Mouse (Mus musculus) gastrocnemius, postnatal 14 days (tissue): ENCODE measurements around the gene Unkl. TPM values are rescaled to one million over a fixed set of nuclear protein-coding genes. Genes with fewer than 3 reads are reported as not detected.
A peak's percentile ranks its signal among the peaks of the same experiment; 100 is the strongest.
"Not testable (repeated sequence)": the region's sequence is repeated elsewhere in the genome, so short reads cannot be mapped to it uniquely, and the experiment has no call there.

Experiments used
- DNase-seq: peaks from one replicate; pipeline ENCODE4 v3.0.0; 2021; ENCODE audit warnings: mixed read lengths
- intact Hi-C: fragments of 180-260 bp; cut with DNase I; formaldehyde crosslinking; loops from one replicate; pipeline ENCODE4 v1.15.1; 2025; ENCODE audit warnings: low total_unique reads
- total RNA-seq, 2 experiments: library from RNA; stranded (reverse); gene quantifications; 2 replicates each; pipeline ENCODE4 v1.2.3; 2021

Gene Unkl
- total RNA-seq, 2 experiments from 2014 or later = 4.6 to 4.8 TPM

DNA sequence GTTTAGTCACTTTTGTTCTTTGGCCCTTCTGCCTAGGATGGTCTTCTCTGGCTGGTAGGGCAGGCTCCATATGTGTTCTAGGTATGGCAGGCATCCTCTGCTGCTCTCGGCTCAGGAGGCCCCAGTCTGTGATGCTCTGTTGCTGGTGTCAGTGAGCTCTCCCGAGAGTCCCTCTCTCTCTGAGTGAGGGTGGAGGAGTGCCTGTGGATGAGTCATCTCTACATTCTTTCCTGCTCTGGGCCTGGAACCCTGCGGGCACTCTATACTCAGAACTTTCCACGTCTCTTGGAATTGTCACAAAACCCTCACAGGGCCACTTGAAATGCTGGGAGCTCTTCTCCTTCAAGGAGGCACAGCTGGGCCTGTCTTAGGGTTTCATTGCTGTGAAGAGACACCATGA is 23.5 kb downstream of the Unkl start:
- intact Hi-C loops = no loop called here
- DNase-seq = no peak

DNA sequence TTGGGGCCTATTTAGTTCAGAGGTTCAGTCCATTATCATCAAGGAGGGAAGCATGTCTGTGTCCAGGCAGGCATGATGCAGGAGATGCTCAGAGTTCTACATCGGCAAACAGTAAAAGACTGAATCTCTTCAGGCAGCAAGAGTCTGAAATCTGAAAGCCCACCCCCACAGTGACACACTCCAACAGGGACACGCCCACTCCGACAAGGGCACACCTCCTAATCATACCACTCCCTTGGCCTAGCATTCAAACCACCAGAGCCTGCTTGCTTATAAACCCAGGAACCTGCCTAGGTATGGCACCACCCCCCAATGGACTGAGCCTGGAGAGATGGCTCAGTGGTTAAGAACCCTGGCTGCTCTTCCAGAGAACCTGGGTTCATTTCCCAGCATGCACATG is 27.2 kb downstream of the Unkl start:
- intact Hi-C loops = no loop called here
- no peak for DNase-seq

DNA sequence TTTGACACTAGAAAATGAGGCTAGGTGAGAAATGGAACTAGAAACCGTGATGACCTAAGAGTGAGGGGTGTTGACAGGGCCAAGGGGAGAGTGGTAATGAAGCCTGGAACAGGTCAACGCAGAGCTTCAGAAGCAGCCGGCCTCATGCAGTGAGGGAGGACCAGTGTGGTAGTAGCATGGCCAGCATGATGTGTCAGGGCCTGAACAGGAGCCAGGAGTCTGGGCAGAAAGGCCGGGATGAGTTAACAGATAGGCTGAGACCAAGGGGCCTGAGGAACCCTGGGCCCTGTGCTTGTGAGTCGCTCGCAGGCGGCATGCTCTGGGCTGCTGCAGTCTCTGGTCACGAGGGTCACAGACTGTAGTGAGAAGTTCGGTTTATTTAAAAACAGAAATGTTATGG is 30.8 kb downstream of the Unkl start:
- DNase-seq = no peak
- intact Hi-C loops = no loop called here

DNA sequence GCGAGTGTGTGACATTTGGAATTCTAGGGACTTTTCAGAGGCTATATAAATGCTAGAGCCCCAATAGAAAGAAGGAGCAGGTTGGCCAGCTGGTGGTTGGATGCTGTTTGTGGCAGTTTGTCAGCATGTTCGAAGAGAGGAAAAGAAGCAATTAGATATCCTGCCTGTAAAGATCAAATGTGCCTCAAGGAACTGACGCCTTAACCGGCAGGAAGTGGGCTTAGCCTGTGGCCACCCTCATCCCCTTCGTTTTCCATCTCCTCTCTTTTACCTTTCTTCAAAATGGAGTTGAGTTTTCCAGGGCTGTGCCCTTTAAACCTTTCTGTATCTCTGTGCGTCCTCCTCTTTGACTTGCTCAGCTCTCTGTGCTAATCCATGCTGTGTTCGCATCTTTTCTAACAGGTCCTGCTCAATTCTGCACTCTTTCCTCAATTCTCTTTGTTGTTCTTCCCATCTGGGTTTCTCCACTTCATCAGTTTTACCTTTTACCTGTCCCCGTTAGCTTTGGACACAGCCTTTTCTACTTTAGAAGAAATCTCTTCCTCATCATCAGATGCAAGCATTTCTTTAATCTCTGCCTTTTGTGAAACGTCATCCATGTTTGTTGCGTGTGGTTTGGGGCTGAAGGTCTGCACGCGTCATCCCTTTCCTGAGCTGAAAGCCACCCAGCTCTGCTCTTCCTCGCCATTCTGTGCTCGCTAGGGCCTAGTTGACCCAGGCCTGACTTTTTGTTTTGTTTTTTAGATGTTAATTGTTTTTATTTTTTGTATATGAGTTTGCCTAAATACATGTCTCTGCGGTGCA is 31.5 kb downstream of the Unkl start:
- DNase-seq = no peak
- intact Hi-C loops = no loop called here

DNA sequence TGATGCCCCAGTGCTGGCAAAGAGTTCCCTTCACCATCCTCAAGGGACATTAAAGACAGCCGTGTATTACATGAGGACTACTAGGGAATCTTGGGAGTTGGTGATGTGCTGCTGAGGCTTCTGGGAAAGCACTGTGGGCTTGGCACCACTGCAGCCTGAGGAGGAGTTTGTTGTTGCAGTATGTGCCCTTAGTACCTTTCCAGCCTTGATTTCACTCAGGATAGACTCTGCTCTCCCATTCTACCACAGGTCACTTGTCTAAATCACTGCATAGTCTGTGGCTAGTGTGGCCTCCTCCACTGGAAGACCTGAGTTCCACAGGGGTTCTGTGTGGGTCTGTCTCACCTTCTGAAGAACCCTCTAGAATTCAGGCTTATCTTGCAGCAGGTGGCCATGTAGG is 32.5 kb downstream of the Unkl start:
- intact Hi-C loops = no loop called here
- DNase-seq = no peak

DNA sequence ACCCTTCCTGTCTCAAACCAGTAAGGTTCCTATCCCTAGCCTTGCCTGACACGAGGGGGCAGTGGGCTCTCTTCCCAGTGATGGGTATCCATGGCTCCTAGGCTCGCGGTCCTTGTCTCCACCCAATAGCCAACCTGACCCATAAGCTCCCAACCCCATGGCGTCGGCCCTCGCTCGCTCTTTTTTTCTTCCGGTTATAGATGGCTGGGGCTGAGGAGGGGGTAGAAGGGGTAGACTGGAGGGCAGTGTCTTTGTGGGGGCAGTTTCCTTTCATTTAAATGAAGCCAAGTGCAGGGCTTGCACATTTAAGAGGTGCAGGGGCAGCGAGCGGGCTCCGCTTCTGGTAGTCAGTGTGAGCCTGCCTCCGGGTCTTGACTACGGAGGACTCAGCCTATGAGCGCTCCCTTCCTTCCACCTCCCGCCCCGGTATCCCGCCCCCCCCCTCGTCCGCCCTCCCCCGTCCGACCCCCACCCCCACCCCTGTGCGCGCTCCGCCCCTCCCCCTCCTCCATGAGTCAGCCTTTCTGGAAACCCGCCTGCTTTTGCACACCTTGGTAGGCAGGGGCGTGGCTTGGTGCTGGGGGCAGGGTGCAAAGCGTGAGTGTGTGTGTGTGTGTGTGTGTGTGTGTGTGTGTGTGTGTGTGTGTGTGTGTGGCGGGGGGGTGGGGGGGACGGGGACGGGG is 33.8 kb downstream of the Unkl start:
- intact Hi-C loops = no loop called here
- no peak for DNase-seq

DNA sequence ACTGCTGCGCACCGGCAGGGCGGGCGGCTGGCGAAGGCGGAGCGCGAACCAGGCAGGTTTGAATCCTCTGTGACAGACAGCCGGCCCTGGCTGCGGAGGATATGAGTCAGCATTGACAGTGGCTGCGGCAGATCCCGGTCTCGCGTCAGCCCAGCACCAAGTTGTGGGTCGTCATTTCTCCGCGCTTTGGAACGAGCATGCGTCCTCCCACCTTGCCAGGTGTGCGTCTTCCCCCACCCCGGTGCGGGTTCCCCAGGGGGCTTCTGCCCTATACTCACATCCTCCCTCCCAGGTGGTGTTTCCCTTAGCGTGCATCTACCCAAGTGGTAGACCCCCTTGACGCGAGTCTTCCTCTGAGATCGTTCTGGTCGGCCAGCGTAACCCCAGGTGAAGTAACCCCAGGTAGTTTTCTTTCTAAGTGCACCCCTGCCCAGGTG is 34.3 kb downstream of the Unkl start:
- intact Hi-C loops, DNase-seq: not testable (repeated sequence)

DNA sequence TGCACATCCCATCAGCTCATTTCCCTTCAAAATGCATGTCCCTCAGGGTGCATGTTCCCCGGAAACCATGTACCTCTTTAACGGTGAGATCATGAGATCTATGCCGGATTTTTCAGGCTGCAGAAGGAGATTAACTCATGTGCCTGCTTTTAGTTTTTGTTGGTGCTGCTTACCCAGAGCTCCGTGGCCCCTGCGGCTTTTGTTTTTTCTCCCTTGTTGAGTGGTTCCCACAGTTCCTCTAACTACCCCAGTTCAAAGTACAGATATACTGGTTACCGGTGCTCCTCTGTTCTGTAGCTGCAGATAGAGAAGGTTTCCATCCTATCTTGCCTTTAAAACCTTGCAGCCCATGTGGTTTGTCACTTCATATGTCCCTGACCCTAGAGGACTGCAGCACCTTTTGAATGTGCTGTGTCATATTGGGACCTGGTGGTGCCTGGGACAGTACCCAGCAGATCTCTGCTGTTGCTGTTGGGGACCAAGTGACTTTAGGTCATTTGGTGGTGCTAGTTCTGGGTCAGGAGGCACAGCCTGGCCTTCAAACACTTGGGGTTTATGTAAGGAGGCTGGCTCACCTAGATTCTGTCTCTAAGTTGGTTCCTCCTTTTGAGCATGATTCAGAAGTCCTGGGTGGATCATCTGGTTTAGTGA is 34.9 kb downstream of the Unkl start:
- intact Hi-C loops = no loop called here
- no peak for DNase-seq

DNA sequence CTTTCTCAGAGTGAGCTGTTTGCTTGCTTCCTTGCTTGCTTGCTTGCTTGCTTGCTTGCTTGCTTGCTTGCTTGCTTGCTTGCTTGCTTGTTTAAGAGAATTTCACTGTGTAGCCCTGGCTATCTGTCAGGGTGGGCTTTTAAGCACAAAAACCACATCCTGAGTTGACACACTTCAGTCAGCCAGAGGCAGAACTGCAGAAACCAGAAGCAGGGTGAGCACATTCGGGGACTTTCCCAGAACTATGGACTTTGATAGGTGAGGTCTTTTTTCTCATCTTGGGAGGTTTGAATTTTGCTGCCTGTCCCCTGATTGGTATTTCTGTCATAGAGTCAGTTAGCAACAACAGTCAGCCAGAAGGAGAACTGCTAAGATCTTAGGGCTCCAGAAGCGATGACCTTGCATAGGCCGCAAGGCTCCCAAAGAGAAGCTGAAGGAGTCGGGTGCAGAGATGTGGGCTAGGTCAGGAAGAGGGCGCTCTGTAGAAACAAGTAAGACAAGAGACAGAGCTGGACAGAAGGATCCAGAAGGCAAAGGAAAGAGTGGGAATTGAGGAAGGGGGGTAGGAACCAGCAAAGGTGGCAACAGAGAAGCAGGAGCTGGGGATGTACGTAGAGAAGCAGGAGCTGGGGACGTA is 36.5 kb downstream of the Unkl start:
- intact Hi-C loops = no loop called here
- no peak for DNase-seq

DNA sequence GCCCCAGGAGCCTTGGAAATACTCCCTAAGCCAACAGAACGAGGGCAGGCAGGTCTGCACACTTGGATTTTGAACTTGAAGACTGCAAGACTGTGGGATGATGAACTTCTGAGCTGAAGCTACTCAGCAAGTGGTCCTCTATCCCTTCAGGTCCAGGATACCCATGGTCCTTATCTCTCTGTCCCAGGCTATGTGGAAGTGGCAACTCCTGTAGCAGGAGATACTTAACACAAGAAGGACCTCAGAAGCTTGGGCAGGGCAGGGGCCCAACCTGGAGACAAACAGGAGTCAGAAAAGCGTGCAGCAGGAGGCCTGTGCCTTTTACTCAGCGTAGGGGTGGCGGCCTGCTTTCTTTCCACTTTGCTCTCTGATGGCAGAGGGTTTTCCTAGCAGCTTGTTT is 37.5 kb downstream of the Unkl start:
- intact Hi-C loops = no loop called here
- no peak for DNase-seq

DNA sequence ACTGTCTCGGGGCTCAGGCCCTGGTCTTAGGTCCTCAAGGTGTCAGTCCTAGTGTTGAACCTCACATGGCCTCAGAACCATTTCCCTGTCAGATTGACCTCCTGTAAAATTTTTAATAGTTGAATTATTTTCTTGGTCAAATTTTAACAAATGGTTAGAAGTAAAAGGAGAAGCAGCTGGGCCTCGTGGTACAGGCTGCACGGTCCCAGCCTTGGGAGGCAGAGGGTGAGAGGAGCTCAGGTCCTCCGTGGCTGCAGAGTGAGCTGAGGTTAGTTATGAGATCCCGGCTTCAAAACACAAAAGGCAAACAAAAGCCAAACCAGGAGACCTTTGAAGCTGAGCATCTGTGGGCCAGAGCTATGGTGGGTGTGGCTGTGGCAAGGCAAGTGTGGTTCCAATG is 39.8 kb downstream of the Unkl start:
- no peak for DNase-seq
- intact Hi-C loops = no loop called here

DNA sequence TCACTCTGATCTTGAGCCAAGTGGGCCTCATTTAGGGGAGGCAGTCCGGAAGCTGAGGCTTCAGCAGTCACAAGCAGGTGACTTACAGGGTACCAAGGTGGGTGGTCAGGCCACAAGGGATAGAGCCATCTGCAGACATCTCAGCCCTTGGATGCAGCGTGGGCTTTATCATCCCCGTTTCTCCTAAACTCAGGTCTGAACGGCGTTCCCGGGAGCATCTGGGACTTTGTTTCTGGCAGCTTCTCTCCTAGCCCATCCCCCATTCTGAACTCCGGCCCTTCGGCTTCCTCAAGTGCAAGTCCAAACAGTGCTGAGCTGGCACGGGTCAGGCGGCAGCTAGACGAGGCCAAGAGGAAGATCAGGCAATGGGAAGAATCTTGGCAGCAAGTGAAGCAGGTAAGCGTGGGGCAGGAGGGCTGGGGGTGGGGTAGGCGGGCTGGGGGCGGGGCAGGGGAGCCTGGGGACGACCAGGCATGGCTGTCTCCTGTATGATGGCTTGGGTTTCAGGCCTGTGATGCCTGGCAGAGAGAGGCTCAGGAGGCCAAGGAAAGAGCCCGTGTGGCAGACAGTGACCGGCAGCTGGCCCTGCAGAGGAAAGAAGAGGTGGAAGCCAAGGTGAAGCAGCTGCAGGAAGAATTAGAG is 41.9 kb downstream of the Unkl start:
- intact Hi-C loops, DNase-seq: not testable (repeated sequence)

DNA sequence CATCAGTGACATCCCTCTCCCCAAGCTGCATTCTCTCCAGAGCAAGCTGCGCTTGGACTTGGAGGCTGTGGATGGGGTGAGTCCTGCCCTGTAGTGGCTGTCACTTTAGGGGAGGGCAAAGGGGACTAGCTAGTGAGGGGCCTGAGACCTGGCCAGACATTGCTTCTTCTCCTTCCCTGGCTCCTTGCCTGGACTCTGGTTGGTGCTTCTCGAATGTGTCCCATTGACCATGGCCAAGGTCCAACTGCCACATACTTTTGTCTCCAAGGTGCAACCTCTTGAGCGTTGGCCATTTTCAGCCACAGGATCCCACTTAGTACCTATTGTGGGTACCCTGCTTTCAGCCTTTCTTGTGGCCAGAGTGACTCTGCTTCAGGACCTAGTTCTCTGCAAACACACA is 42.5 kb downstream of the Unkl start:
- intact Hi-C loops = no loop called here
- DNase-seq = no peak

DNA sequence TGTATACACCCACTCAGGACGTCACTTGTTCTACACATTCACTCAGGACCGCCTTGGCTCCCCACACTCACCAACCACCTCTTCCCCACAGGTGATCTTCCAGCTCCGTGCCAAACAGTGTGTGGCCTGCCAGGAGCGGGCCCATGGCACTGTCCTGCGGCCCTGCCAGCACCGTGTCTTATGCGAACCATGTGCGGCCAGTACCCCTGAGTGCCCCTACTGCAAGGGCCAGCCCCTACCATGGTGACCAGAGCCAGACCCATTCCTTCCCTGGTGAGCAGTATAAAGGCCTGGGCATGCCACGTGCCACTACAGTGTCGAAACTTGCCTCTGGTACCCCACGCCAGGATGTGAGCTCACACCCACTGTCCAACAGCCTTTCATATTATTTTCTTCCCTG is 43.4 kb downstream of the Unkl start:
- DNase-seq, intact Hi-C loops: not testable (repeated sequence)

DNA sequence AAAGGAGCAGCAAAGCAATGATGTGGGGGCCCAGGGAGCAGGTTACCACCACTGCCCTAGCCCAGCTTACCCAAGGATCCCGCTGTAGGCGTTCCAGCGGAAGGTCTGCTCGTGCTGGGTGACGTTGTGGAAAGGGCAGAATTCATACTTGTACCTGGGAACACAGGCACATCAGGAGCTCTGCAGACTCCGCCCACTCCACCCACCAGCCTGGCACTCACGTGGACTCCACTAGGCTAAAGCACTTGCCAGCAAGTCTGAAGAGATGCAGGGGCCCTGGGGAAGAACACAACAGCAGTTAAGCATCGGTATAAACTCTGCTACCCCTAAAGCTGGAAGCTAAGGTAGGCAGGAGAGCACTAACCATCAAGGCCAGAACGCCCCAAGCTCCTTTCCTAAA is 47.4 kb downstream of the Unkl start:
- DNase-seq = no peak
- intact Hi-C loops = no loop called here

DNA sequence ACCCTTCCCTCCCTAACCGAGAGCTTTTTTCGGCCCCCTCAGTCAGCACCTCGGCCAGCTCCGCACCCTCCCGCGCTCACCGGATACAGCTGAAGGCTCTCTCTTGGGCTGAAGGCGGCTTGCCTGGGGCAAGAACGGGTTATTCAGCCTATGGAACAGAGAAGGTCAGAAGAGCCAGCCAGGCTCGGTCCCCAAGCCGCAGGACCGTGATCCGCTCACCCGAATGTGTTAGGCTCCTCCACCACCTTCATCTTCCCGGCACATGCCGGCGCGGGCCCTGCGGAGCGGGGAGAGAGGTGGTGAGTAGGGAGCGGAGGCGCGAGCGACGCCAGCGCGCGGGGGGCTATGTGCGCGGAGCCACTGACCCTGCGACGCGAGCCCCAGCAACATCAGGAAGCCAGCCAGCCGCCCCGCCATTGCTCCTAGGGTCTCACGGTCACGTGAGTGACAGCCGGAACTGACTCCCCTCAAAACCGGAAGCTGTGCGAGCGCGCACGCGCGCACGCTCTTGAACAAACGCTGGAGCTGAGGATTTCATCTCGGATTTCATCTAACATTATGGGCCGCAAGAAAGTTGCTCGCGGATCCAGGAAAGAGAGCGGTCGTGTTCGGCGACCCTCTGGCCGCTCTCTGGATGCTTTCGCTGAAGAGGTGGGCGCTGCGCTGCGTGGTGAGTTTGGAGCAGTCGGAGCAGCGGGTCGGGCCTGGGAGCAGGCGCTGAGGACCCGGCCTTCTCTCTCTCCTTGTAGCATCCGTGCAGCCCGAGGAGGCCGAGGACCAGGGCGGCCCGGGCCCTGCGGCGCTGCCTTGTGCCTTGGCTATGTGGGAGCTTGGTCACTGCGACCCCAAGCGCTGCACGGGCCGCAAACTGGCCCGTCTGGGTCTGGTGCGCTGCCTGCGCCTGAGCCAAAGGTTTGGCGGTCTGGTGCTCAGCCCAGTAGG is 51.8 kb downstream of the Unkl start, which contains the start of the genes Gnptg and Tsr3:
Gnptg (minus strand) TSS at position 430 of the 942 bp plus-strand sequence.
Tsr3 (plus strand) TSS at position 476 of the 942 bp plus-strand sequence.
- intact Hi-C loops = no loop called here
- peak; percentile 87 for DNase-seq

DNA sequence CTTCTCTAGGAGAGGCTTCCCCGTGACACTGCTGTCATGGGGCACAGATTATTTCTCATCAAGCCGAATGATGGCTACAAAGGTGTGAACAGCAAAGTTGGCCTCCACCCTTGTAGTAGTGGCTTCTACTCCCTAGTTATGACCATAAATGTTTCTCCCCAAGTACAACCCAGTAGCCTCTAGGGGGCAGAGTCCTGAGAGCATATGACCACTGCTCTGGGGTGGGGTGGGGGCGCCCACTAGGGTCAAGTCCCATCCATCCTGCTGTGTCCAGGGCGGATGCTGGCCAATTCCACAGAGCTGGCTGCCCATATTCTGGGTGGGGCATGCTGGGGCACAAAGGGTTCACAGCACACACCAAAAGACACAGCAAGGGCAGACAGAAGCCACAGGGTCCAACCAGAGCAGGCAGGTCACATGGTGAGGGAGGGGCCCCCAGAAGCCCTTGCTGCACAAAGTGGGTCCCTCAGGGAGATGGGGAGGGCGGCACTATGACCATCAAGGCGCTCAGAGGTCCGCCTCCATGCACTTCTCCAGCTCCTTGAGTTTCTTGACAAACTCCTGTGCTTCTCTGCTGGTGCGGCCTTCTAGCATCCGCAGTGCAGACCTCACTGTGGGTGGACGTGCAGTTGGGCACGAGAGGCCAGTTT is 55.1 kb downstream of the Unkl start:
- intact Hi-C loops = no loop called here

DNA sequence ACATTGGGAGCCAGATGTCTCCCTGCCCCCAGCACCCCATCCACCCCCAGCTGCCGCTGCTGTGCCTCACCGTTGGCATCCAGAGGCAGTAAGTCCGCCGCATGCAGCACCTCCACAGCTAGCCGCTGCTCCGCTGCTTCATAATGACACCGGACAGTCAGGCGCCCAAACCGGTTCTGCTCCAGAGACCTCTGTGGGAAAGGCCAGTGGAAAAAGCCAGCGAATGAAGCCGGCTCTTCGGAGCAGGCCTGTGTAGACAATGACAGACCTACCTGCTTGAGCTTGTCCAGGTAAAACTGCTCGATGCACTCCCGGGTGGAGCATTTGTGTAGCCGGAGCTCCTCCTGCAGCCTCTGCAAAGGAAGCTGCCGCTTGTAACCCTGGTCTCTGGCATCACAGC is 56.0 kb downstream of the Unkl start:
- intact Hi-C loops = no loop called here

More for the DNA sequence above, 55.1 kb downstream of the Unkl start:
- no peak for DNase-seq

More for the DNA sequence above, 56.0 kb downstream of the Unkl start:
- DNase-seq = no peak
